Comparison of ENCODE assay signal across 8 mouse cellular contexts in genomic region chr1:176812491-176813291, GRCm38 (mm10). TPM values are rescaled to one million over a fixed set of nuclear protein-coding genes. Genes with fewer than 3 reads are reported as not detected.
DNase-seq lines count a peak whose midpoint lies in the region; ATAC-seq and TF ChIP-seq lines count a peak whose summit lies in the region.

No protein-coding gene starts in this region.

- no peak for TF ChIP-seq CTCF in spleen, adult 2 months (IDR thresholded peaks at IDR 0.05; ENCODE audit: extremely low read depth, insufficient read depth, insufficient read length, insufficient replicate concordance)

- peaks cover 6% of the 10 kb centered on the region for H3K4me1 ChIP-seq in spleen, adult 2 months (ENCODE audit: control insufficient read depth, insufficient read depth, insufficient read length)
- peaks cover 29% of the 10 kb centered on the region for H3K4me1 ChIP-seq in limb, embryonic 13.5 days
- peaks cover 4% of the 10 kb centered on the region for H3K4me1 ChIP-seq in stomach, embryonic 16.5 days (ENCODE audit: control insufficient read depth, insufficient read depth, low read length)

- no peak for ATAC-seq in limb, embryonic 13.5 days (ENCODE audit: low FRiP score, low read depth)
- ATAC-seq in stomach, embryonic 16.5 days (ENCODE audit: insufficient read depth, low FRiP score), result no peak

- peak; percentile 52 for DNase-seq in cerebellum, adult 9-10 months
- DNase-seq in cerebellum, postnatal 10 days, result no peak
- no peak for DNase-seq in spleen, adult 2 months (ENCODE audit: low read depth in 1 of 2, low spot score in 2 of 2)
- DNase-seq in spleen, postnatal 36 days (ENCODE audit: low spot score in 2 of 2), result no peak
- DNase-seq in adrenal gland, postnatal 25 days, result no peak
- no peak for DNase-seq in ovary, adult 18-20 months (ENCODE audit: low spot score)

- peak overlapping the region; percentile 83 for H3K27ac ChIP-seq in spleen, adult 2 months (ENCODE audit: insufficient read depth, low read length)
- peak overlapping the region; percentile 98 for H3K27ac ChIP-seq in limb, embryonic 13.5 days
- H3K27ac ChIP-seq in stomach, embryonic 16.5 days (ENCODE audit: low read length), result peak overlapping the region; percentile 97

- H3K4me3 ChIP-seq in spleen, adult 2 months (ENCODE audit: extremely low read depth, insufficient read depth, insufficient read length), result peak overlapping the region; percentile 70
- peak overlapping the region; percentile 93 for H3K4me3 ChIP-seq in limb, embryonic 13.5 days
- H3K4me3 ChIP-seq in stomach, embryonic 16.5 days (replicated peaks; ENCODE audit: low read length), result peak overlapping the region; percentile 60

- H3K9ac ChIP-seq in limb, embryonic 13.5 days, result peak overlapping the region; percentile 94
- peak overlapping the region; percentile 77 for H3K9ac ChIP-seq in stomach, embryonic 16.5 days (ENCODE audit: low read length)

- no peaks in the 10 kb centered on the region for H3K36me3 ChIP-seq in spleen, adult 2 months (ENCODE audit: control insufficient read depth, insufficient read depth, low read length)
- no peaks in the 10 kb centered on the region for H3K36me3 ChIP-seq in limb, embryonic 13.5 days
- no peaks in the 10 kb centered on the region for H3K36me3 ChIP-seq in stomach, embryonic 16.5 days (ENCODE audit: control insufficient read depth, insufficient read depth, low read length)

- no peaks in the 10 kb centered on the region for H3K9me3 ChIP-seq in limb, embryonic 13.5 days
- no peaks in the 10 kb centered on the region for H3K9me3 ChIP-seq in stomach, embryonic 16.5 days (replicated peaks; ENCODE audit: control insufficient read depth, low read length)

- no peaks in the 10 kb centered on the region for H3K27me3 ChIP-seq in spleen, adult 2 months (ENCODE audit: control insufficient read depth, insufficient read depth, low read length)
- H3K27me3 ChIP-seq in limb, embryonic 13.5 days, result no peaks in the 10 kb centered on the region
- no peaks in the 10 kb centered on the region for H3K27me3 ChIP-seq in stomach, embryonic 16.5 days (ENCODE audit: control insufficient read depth, insufficient read depth, low read length)

- no peak for TF ChIP-seq POLR2A in spleen, adult 2 months (IDR thresholded peaks at IDR 0.05; ENCODE audit: low read depth, low read length)

- peak overlapping the region; percentile 78 for H3K4me2 ChIP-seq in limb, embryonic 13.5 days (replicated peaks)
- H3K4me2 ChIP-seq in stomach, embryonic 16.5 days (ENCODE audit: low read depth, low read length), result peak overlapping the region; percentile 61

- 14% methylated on average over 11 of the region's 11 CpGs for WGBS in spleen, adult 2 months
- 22% methylated on average over 11 of the region's 11 CpGs for WGBS in limb, embryonic 13.5 days
- WGBS in stomach, embryonic 16.5 days, result 13% methylated on average over 11 of the region's 11 CpGs

RNA-seq across cellular contexts. Expression of gene Cep170, which starts 1.2 kb away (rescaled TPM):
- 4.8 and 4.9 TPM in 2 replicates for polyA plus RNA-seq in spleen, adult 2 months (2012; rRNA removed)
- 32.4 and 34.8 TPM in 2 replicates for polyA plus RNA-seq in limb, embryonic 13.5 days (2015; fragmentation: Nextera tagmentation; extraction: Ambion mirVana)
- polyA plus RNA-seq in stomach, embryonic 16.5 days (2015; fragmentation: Nextera tagmentation; extraction: Ambion mirVana), result 12.9 and 16.0 TPM in 2 replicates
- total RNA-seq in adrenal gland, postnatal 25 days (2021), result 37.9 and 41.5 TPM in 2 replicates

RNA-seq across cellular contexts. Expression of gene Sdccag8, which starts 1.8 kb away (rescaled TPM):
- 2.7 and 4.0 TPM in 2 replicates for polyA plus RNA-seq in spleen, adult 2 months (2012; rRNA removed)
- polyA plus RNA-seq in limb, embryonic 13.5 days (2015; fragmentation: Nextera tagmentation; extraction: Ambion mirVana), result 15.5 and 19.8 TPM in 2 replicates
- polyA plus RNA-seq in stomach, embryonic 16.5 days (2015; fragmentation: Nextera tagmentation; extraction: Ambion mirVana), result 13.5 and 17.4 TPM in 2 replicates
- 13.4 and 15.5 TPM in 2 replicates for total RNA-seq in adrenal gland, postnatal 25 days (2021)
